Mouse (Mus musculus): ENCODE results near the gene Golm1.

- TF ChIP-seq GATA1 (IDR thresholded peaks at IDR 0.05; ENCODE audit: borderline replicate concordance, low read length) (no peak), FLI1 (IDR thresholded peaks at IDR 0.05; ENCODE audit: low read length) (no peak)
Observed at GRCm38 (mm10) chr13:59675151-59676011, at the start of gene Golm1.

Measured in megakaryocyte, embryonic 14.5 days (primary cell).